Mouse (Mus musculus) v-Abl transformed pro-B cells (cell line): ENCODE results near the gene Vmn2r66.

Experiments
- in situ Hi-C, 2 experiments: fragments of 400-800 bp; cut with MboI; formaldehyde crosslinking; loops; one replicate each; pipeline ENCODE4 v1.15.1; 2025; ENCODE audit not compliant: unreplicated experiment in 2 of 2

Gene Vmn2r66

DNA sequence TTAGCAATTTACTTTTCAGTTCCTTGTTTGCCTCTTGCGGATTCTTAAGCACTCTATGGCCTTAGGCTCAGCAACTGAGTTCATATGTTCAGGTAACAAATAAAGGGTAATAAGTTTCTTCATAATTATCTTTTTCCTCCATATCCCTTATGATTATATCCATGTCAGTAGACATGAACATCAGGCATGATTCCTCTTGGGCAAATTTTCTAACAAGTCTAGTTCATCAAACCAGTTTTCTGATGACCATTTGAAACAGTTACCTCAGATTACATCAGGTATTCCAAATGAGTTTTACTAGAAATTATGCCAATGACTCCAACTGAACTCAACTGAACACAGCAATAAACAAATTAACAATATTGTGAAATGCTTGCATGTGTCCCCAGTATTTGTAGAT lies at the start of gene Vmn2r66:
Gene Vmn2r66 (minus strand): TSS at position 101 of the 400 bp plus-strand sequence.
- in situ Hi-C loops, result no loop called here

DNA sequence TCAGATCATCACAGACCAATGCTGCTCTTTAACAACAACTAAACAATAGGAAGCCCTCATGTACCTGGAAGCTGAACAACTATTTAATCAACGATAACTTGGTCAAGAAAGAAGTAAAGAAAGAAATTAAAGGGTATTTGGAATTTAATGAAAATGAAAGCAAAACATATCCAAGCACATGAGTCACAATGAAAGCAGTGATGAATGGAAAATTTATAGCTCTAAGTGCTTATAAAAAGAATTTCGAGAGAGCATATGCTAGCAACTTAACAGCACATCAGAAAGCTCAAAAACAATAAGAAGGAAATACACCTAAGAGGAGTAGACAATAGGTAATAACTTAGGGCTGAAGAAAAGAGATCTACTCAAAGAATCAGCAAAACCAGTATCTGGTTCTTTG lies 15.4 kb downstream of the Vmn2r66 start:
- in situ Hi-C loops, result no loop called here

DNA sequence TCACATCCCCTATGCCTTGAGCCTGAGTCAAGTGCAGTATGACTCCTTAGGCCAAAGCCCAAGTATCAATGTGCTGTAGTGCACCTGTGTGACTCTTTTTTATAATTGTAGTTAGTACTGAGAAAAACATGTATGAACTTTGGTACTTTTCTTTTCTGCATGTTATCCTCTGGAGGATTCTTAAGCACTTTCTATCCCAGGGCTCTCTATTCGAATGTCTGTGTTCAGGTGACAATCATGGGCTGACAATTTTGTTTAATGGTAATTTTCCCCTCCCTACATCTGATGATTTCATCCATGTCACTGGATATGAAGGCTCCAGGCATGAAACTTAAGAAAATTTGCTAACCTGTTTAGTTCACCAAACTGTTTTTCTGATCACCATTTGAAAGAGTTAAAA lies 48.1 kb downstream of the Vmn2r66 start, which contains the start of gene Vmn2r65:
Gene Vmn2r65 (minus strand): TSS at position 101 of the 400 bp plus-strand sequence.
- in situ Hi-C loops, result no loop called here
